Comparison of ENCODE assay signal across 8 mouse cellular contexts in the genomic region with DNA sequence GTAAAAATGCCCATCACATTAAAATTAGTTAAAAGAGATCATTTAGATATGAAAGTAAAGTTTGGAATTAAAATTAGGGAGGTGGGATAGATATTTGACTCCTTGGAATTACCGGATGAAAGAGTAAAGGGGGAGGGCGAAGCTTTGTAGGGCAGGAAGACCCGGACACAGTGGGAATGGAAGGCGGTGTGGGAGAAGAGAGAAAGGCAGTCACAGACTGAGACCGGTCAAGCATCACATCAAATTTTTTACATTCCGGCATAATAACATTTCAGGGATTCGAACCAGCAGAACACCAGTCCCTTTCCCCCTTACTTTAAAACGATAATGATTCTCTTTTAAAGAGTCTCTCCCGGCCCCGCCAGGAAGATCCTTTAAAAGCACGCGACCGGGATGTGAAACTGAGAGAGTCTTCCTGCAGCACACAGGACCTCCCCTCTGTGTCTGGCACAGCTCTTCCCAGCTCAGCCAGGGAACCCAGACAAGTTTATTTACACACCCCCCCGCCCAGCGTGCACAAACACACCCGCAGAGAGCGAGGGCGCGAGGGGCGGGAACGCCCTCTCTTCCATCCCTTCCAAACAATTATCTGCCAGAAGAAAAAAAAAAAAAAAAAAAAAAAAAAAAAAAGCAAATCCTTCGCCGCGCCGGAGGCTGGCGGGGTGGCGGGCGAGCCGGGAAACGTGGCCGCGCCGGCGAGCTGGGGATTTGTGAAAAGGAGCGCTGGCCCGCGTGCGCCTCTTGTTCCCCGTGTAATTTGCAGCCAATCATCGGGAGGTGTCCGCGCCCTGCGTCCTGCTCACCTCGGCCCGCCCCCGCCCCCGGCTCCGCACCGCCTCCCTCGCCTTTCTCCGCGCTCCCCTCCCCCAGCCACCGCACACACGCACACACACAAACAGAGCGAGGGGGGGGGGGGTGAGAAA. TPM values are rescaled to one million over a fixed set of nuclear protein-coding genes. Genes with fewer than 3 reads are reported as not detected.
DNase-seq lines count a peak whose midpoint lies in the region; ATAC-seq and TF ChIP-seq lines count a peak whose summit lies in the region.

No protein-coding gene starts in this region.

- H3K4me1 ChIP-seq in cortical plate, adult 2 months (ENCODE audit: control insufficient read depth, insufficient read depth, low read length): peaks cover 2% of the 10 kb centered on the region

- peak; percentile 85 for DNase-seq in adrenal gland, postnatal 10 days
- peak; percentile 50 for DNase-seq in gastrocnemius, postnatal 25 days
- peak; percentile 2 for DNase-seq in induced T-regulatory cell, adult 2 months (ENCODE audit: low read depth)
- peak; percentile 56 to 87 for DNase-seq in left cerebral cortex, postnatal 10 days (ENCODE audit: extremely low spot score in 1 of 2, low spot score in 2 of 2)
- DNase-seq in right cerebral cortex, postnatal 10 days (ENCODE audit: low spot score in 2 of 2): peak; percentile 83 to 85
- no peak for DNase-seq in thymus, postnatal 10 days (ENCODE audit: low spot score in 2 of 2)

- H3K4me3 ChIP-seq in cortical plate, adult 2 months (ENCODE audit: insufficient read depth, low read length): peak overlapping the region; percentile 93

- no peak for TF ChIP-seq CTCF in cortical plate, adult 2 months (IDR thresholded peaks at IDR 0.05; ENCODE audit: extremely low read depth, insufficient read depth, low read length)

- ATAC-seq in megakaryocyte, adult 5-6 weeks (ENCODE audit: poor library complexity, severe bottlenecking): peak; percentile 33

- intact Hi-C loops in left cerebral cortex, postnatal 10 days (cut with DNase I): loop anchor here (5.0 to 10.0 kb wide), 2 partner anchors 271 to 358 kb away; no protein-coding TSS in a partner anchor

- H3K27ac ChIP-seq in cortical plate, adult 2 months (ENCODE audit: insufficient read depth, low read length): no peak overlapping the region

- TF ChIP-seq POLR2A in cortical plate, adult 2 months (IDR thresholded peaks at IDR 0.05; ENCODE audit: extremely low read depth, insufficient read depth, low read length): 0 out of 2 replicates have a peak, but pooled peaks have one; percentile 21

RNA-seq across cellular contexts. Expression of gene Cxxc4, which starts 0.5 kb away (rescaled TPM):
- total RNA-seq in adrenal gland, postnatal 10 days (2021): 1 to 10 TPM; 4.6 to 8.5 TPM
- polyA plus RNA-seq in cortical plate, adult 2 months (2012; rRNA removed): 12.6 and 13.3 TPM in 2 replicates
- under 1 TPM; 0.35 to 0.49 TPM for total RNA-seq in gastrocnemius, postnatal 25 days (2021)
- total RNA-seq in left cerebral cortex, postnatal 10 days (2021): 10 to 100 TPM; 34.5 to 37.7 TPM
- not detected in 2 replicates for total RNA-seq in megakaryocyte, adult 5-6 weeks (2015)
- total RNA-seq in megakaryocyte, adult 5-6 weeks (2017): not detected in 2 replicates

Comparison
In these comparisons a context has a peak if more than half of its experiments do, and no peak if none do; other contexts are left out.
1. DNase-seq: peak in adrenal gland, postnatal 10 days (single experiment), gastrocnemius, postnatal 25 days (single experiment), induced T-regulatory cell, adult 2 months (single experiment), left cerebral cortex, postnatal 10 days (2 of 2) and right cerebral cortex, postnatal 10 days (2 of 2); none in thymus, postnatal 10 days (0 of 2).